Mouse (Mus musculus): ENCODE measurements at regions not wholly inside any gene's neighbourhood (a gene's known extent, or its start where the extent isn't known, plus 50 kb on each side); places are given as distances from the start of the nearest gene placed in this dataset.

DNA sequence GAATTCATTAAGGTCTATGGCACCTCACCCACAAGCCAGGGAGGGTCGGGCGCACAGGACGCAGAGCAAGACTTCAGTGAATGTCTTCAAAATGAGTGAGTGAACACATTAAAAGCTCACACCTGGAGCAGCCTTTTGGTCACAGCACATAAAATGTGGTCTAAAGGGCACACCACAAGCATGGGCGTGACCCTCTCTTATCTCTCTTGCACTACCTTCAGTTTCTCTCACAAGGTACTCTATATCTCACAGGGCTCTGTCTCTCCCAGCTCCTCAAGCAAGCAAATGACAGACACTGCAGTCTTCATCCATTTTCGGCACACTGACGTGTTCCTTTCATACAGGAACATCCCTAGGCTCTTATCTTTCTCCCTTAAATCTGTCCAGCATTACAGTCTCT lies 444.0 kb downstream of the Slc16a7 start:
- H3K27me3 ChIP-seq, result no peaks in the 10 kb centered on the region
- POLR2A ChIA-PET, result no interaction called here
- CTCF ChIA-PET, result no interaction called here
- in situ Hi-C loops (cut with MboI; ENCODE audit: low pct_unique_long_range_greater_than_20kb), result no loop called here
- no peak for DNase-seq (ENCODE audit: low read depth, low spot score)
- TF ChIP-seq CTCF (IDR thresholded peaks at IDR 0.05), result no peak
- ATAC-seq, result no peak

DNA sequence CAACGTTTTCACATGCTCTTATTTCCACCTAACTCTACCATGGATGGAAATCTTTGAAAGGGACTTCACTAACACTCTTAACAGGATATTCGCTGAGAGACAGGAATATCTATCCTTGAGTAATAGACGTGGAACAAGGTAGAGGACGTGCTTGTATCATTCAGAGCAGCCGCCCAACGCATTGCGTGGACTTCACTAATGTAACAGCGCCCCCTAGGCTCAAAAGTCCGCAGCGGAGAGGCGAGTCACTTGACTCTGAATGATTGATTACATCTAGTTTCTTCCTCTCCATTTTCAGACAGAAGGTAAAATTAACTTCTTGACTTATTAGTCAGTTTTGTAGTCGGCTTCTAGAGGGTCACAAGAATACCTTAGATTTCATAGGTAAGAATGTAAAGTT lies 447.1 kb downstream of the Slc16a7 start:
- ChIA-PET CTCF (no interaction called here), POLR2A (no interaction called here)
- no peak for TF ChIP-seq CTCF (IDR thresholded peaks at IDR 0.05)
- H3K27me3 ChIP-seq, result no peaks in the 10 kb centered on the region
- no peak for DNase-seq (ENCODE audit: low read depth, low spot score)
- ATAC-seq, result no peak
- in situ Hi-C loops (cut with MboI; ENCODE audit: low pct_unique_long_range_greater_than_20kb), result no loop called here

DNA sequence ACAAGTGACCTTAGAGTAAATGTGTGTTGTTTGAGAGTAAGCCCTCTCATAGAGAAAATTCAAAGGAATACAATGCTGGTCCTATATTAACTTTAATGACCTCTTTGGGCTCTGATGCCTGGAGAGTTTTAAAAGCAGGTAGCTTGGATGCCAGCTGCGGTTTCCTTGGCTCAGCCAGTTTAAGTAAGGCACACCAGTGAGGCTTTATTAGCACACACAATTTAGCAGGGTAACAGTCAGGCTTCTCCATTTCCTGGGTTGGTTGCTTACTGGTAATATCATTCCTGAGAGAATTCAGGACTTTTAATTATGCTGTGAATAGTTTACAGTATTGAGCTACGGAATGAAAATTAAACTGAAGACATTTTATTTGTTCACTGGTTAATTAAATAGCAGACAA lies 462.0 kb downstream of the Slc16a7 start:
- ATAC-seq, result no peak
- ChIA-PET CTCF (interaction anchor here (0.7 kb wide), 1 partner anchor 400 kb away, joined by 3 read pairs; no protein-coding TSS in a partner anchor), POLR2A (no interaction called here)
- DNase-seq (ENCODE audit: low read depth, low spot score), result no peak
- in situ Hi-C loops (cut with MboI; ENCODE audit: low pct_unique_long_range_greater_than_20kb), result no loop called here
- TF ChIP-seq CTCF (IDR thresholded peaks at IDR 0.05), result no peak
- H3K27me3 ChIP-seq, result no peaks in the 10 kb centered on the region

DNA sequence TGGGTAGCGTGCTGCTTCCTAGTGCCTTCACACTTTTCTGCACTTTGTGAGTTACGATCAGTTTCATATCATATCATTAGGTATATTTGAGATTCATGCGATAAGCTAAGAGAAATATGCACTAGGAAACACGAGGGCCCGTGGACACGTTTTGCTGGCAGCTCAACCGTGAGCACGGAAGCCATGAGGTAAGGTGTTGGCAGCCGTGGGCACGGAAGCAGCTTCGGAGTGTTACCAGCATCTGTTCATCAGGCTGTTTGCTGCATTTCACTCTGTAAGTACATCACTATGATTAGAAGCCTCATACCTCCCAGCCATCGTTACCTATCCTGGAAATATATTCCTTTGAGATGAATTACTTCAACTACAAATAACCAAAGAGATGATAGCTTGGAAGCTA lies 489.2 kb downstream of the Slc16a7 start:
- TF ChIP-seq CTCF (IDR thresholded peaks at IDR 0.05), result no peak
- in situ Hi-C loops (cut with MboI; ENCODE audit: low pct_unique_long_range_greater_than_20kb), result no loop called here
- CTCF ChIA-PET, result interaction anchor here (1.5 kb wide), 1 partner anchor 22 kb away, joined by 3 read pairs; no protein-coding TSS in a partner anchor
- H3K27me3 ChIP-seq, result peaks cover 13% of the 10 kb centered on the region
- no peak for ATAC-seq
- POLR2A ChIA-PET, result no interaction called here
- no peak for DNase-seq (ENCODE audit: low read depth, low spot score)

DNA sequence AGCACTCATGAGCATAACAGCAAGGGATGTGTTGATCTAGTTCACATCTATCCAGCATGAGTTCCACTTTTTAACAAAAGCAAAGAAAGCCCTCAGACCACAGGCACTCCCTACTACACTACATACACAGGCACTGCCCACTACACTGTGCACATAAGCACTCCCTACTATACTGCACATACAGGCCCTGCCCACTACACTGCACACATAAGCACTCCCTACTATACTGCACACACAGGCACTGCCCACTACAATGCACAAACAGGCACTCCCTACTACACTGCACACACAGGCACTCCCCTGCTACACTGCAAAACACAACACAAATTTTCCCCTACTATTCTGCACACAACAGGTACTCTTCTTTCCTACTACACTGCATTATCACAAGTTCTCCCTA lies 510.7 kb downstream of the Slc16a7 start:
- ATAC-seq (no peak), DNase-seq (ENCODE audit: low read depth, low spot score) (no peak)
- H3K27me3 ChIP-seq, result no peaks in the 10 kb centered on the region
- ChIA-PET POLR2A (no interaction called here), CTCF (no interaction called here)
- no peak for TF ChIP-seq CTCF (IDR thresholded peaks at IDR 0.05)
- in situ Hi-C loops (cut with MboI; ENCODE audit: low pct_unique_long_range_greater_than_20kb), result no loop called here

DNA sequence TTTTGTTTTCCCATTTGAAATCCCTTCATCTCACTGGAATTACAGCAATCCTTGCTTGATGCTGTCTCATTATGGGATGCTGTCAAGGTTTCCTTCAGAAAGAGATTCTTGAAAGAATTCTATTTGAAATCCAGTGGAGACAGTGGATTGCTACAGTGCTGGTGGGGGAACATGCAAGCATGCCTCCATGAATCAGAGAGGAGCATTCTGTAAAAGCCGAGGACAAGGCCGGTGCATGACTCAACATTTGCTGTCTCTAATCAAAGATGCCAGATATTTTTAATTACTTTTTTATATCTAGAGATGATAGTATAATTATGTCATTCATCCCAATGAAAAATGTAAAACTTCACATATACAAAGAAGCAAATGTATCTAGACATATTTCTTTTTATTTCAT lies 511.6 kb downstream of the Slc16a7 start:
- no peak for DNase-seq (ENCODE audit: low read depth, low spot score)
- no peak for TF ChIP-seq CTCF (IDR thresholded peaks at IDR 0.05)
- no peak for ATAC-seq

DNA sequence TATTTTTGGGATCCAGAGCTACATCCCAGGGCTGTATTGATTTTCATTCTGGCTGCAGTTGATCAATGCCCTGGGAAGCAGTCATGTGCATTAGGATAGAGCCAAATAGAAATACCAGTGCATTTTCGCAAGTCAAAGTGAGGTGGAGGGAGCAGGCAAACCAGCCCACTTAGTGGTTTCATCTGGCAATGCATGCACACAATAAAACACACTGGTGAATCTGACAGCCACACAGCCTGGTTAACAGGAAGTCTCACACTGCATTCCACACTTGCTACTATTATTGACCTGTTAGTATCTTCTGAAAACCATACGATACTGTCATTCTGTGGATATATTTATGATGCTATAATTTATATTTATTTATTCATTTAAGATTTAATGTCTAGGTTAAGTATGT lies 517.1 kb downstream of the Slc16a7 start:
- ChIA-PET POLR2A (no interaction called here), CTCF (interaction anchor here (0.7 kb wide), 1 partner anchor 15 kb away, joined by 3 read pairs; no protein-coding TSS in a partner anchor)
- in situ Hi-C loops (cut with MboI; ENCODE audit: low pct_unique_long_range_greater_than_20kb), result no loop called here
- H3K27me3 ChIP-seq, result no peaks in the 10 kb centered on the region
- DNase-seq (ENCODE audit: low read depth, low spot score) (no peak), ATAC-seq (no peak)
- no peak for TF ChIP-seq CTCF (IDR thresholded peaks at IDR 0.05)

More for the DNA sequence above, 511.6 kb downstream of the Slc16a7 start:
- ChIA-PET POLR2A (no interaction called here), CTCF (no interaction called here)
- H3K27me3 ChIP-seq, result no peaks in the 10 kb centered on the region
- in situ Hi-C loops (cut with MboI; ENCODE audit: low pct_unique_long_range_greater_than_20kb), result no loop called here

DNA sequence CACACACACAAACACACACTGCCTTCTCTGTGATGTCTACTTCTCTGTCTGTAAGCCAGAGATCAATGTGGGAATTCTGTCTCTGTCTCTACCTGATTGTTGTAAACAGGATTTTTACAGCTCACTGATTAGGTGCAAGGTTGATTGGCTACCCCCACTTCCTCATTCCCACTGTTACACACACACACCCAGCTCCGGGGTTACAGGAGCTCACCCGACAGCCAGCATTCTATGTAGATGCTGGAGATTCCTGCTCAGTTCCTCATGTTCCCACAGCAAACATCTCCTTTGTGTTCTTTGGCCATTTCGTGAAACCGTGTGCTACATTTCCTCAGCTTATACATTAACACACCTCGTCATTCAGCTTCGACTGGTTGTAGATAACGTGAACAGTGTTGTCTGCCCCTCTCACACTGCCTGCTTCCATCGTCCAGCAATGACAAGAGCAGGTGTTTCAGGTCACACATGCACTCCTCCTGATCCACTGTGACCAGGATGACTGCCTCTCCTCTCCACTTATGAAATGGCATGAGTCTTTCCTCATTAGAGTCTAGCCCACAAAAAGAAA lies 546.6 kb downstream of the Slc16a7 start:
- ChIA-PET POLR2A (no interaction called here), CTCF (no interaction called here)
- in situ Hi-C loops (cut with MboI; ENCODE audit: low pct_unique_long_range_greater_than_20kb), result no loop called here
- H3K27me3 ChIP-seq, result no peaks in the 10 kb centered on the region
- DNase-seq (ENCODE audit: low read depth, low spot score) (no peak), ATAC-seq (no peak)
- TF ChIP-seq CTCF (IDR thresholded peaks at IDR 0.05), result no peak

DNA sequence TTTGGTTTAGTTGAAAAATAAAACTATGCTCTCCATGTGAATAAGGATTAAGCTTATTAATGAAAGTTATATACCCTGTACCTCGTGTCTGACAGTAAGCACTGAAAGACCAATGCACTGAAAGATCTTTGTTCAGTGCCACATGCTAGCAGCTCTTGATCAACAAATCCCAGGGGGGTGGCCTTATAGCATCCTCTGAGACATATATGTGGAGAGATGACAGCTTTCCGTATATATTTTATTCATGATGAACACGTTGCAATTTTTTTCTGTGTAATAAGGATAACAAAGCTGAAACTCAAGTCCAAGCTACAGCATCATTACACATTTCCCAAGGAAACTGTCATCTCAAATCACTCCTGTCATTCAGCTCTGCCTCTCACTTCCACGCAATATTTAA lies 555.3 kb downstream of the Slc16a7 start:
- in situ Hi-C loops (cut with MboI; ENCODE audit: low pct_unique_long_range_greater_than_20kb), result no loop called here
- ATAC-seq, result no peak
- POLR2A ChIA-PET, result no interaction called here
- DNase-seq (ENCODE audit: low read depth, low spot score), result no peak
- CTCF ChIA-PET, result no interaction called here
- H3K27me3 ChIP-seq, result peaks cover 2% of the 10 kb centered on the region
- TF ChIP-seq CTCF (IDR thresholded peaks at IDR 0.05), result no peak

DNA sequence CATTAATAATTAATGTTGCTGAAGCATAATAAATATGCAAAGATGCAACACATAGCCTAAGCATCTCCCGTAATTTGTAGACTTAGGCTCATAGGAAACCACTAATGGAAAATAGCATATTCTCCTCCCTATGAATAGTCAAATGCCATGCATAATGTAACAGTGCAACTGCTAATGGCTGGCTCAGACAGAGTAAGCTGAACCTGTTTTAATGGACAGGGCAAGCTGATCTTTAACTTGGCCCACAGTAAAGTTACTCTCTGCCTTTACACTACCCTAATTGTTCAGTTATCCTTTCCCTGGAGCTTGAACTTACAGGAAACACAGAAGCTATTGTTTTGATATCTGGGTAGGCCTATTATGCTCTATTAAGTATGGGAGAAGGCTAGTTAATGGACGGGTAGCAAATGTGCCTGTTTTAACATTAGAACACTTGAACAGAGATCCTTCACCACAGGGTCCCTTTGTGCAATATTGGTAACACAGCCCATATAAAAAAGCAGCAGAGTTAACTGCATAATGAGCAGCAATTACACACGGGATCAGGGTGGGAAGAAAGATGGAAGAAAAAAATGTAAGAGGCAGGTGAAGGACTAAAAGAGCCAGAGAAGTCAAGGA lies 585.2 kb downstream of the Slc16a7 start:
- no peak for TF ChIP-seq CTCF (IDR thresholded peaks at IDR 0.05)
- H3K27me3 ChIP-seq, result no peaks in the 10 kb centered on the region
- CTCF ChIA-PET, result no interaction called here
- DNase-seq (ENCODE audit: low read depth, low spot score) (no peak), ATAC-seq (no peak)
- POLR2A ChIA-PET, result no interaction called here
- in situ Hi-C loops (cut with MboI; ENCODE audit: low pct_unique_long_range_greater_than_20kb), result no loop called here

Data from Patski (cell line).